Mouse (Mus musculus) cerebellum, postnatal 25 days (tissue): ENCODE data around the gene Nln.

Source experiments
- DNase-seq, 2 experiments: peaks; one replicate each; pipeline ENCODE4 v3.0.0; 2021; ENCODE audit warnings: mixed read lengths in 2 of 2

Nln gene

DNA sequence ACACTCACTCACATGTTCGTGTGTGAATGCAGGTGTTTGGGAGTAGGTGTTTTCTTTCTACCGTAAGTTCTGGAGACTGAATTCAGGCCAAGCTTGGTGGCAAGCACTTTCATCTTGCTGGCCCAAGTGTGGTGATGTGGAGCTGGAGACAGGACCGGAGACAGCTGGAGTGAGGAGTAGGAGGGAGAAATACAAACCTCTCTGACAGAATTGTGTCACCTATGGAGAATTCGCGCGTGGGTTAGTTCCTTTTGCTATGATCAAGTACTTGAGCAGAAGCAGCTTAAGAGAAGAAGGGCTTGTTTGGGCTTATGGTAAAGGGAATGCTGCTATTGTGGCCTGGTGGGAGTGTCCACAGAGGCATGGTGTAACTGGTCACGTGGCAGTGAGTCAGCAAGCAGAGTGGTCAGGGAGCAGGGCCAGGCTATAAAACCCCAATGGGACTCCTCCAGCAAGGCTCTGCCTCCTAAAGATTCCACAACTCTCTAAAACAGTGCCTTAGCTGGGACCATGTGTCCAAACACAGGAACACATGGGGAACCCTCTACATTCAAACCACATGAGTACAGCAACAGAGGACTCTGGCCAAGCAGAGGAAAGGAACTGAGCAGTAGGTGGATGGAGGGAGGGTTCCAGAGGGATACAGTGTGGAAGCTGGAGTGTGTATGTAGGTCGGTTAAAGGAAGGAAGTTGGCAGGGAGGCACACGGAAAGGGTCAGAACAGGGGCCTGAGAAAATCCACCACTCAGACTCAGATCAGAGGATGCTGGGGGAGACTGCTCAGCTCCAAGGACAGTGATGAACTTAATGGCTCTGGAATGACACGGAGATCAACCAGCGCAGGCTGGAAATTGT, 14.7 kb downstream of the Nln start:
- no peak for DNase-seq

DNA sequence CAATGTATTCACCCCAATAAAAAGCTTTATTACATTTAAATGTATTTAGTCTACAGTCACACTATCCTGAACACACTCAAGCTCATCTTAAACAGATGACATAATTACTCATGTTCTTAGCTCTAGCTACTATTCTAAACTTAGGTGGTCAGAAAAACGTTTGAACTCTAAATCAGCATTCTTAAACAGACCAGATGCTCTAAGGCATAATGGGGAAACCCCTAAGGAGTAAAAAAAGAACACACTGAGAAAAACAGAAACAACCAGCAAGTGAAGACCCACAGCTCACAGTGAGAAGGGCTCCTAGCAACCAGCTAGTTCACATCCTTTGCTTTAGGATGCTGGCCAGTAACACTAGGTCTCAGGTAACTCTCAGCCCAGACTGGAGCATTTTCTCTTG, 17.7 kb downstream of the Nln start:
- no peak for DNase-seq

DNA sequence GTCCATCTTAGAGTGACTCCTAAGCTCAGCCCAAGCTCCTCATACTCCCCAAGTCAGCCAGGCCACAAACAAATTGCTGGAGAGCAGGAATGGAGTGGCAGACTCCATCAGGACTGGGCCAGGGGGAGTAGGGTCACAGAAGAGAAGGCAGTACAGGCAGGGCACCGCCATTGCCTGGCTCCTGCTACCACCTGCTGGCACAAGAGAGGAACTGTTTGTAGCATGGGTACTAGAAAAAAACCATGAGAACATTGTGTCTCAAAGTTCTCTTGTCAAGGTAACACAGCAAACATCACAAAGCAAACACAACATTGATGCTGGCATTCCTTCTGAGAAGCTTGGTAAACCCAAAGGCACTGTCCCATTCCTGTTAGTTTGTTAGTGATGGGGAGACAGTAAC, 20.0 kb downstream of the Nln start:
- DNase-seq, result peak; percentile 24 to 53

DNA sequence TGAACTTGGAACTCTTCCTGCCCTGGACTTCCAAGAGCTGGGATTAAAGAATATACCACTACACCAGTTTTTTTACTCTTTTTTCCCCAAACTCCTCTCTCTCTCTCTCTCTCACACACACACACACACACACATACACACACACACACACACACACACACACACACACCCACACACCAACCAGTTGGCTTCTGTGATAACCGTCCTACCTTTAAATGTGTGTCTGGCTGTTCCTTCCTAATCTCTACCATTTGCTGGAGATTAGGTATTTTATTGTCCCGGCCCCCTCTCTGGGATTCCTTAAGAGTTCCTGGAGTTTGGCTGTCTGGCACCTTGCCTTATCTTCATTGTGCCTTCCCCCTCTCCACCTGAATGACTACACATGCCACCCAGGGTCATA, 24.8 kb downstream of the Nln start:
- DNase-seq, result no peak

DNA sequence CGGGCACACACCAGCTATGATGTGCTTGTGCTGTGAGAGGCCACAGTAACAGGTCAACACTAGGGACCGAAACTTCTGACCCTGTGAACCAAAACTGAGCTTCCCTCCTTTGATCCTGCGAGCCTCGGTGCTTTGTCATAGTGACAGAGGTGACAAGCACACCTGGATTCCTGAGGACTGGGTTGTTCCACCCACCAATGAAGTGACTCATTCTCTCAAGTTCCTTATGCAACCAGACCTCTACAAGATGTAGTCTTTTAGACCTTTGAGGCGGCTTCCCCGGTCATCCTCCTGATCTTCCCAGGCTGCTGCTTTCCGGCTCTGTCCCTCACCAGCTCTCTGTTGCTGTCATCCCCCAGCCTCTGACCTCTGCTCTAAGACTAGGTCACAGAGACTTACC, 26.9 kb downstream of the Nln start:
- no peak for DNase-seq

DNA sequence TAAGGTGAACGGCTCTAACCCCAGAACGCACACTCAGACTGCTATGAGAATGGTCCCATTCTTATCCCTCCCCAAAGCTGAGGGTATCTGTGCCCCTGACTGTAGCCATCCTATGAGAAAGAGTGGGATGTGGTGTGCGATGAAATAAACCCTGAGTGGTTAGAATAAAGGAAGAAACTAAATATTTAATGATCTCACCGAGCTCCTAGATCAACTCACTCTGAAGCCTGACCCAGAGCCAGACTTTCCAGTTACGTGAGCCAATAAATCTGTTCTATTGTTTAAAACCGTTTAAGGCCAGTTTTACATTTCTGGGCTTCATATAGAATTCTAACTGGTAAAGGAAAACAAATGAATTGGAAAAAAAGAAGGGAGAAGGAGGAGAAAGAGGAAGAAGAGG, 32.4 kb downstream of the Nln start:
- DNase-seq, result no peak

DNA sequence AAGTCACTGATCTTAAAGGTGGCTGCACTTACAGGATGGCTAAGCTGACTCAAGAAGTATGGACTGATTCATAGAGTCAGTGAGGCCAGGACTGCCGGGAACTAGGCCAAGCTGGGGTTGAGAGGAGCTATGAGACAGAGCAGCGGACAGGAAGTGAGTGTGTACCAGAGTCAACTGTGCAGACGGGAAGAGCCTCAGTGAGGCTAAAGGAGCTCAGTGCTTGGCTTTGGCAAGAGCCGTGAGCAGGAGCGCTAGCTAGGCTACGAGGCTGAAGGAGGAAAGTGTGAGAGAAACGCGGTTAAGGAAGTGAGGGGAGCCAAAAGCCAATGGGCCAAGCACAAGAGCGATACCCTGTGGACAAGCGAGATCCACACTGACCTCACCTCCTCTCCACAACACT, 34.7 kb downstream of the Nln start:
- DNase-seq, result no peak

DNA sequence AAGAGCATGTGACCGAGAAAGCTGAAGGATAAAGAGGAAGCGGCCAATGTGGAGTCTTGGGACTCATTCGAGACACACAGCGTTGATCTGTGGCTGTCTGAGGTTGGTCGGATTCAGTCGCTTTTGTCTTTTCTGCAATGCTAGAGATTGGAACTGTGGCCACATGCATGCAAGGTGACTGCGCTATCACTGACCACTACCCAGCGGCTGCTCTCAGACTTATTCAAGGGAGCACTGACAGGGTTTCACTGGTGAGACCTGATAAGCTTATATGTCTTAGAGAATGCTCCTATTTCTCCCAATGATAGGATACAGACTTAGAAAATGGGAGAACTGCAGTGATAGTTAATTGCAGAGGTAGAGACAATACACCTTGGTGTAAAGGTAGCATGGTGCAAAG, 35.2 kb downstream of the Nln start:
- DNase-seq, result no peak

DNA sequence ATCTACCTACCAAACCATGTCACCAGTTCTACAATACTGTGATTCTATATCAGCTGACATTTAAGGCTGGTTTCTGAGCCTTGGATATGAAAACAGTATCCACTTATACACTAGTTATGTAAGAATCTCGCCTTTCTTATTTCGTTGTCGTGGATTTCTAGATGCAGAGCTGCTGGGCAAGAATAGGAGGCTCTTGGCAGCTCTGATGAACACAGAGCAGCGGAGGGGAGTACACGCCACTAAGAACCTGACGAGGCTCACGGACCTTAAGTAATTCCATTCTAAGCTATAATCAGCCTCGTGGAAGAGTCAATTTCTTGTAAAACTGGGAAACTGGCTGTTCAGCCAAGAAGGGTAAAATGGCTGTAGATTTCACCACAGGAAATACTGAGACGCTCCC, 37.1 kb downstream of the Nln start:
- DNase-seq, result no peak

DNA sequence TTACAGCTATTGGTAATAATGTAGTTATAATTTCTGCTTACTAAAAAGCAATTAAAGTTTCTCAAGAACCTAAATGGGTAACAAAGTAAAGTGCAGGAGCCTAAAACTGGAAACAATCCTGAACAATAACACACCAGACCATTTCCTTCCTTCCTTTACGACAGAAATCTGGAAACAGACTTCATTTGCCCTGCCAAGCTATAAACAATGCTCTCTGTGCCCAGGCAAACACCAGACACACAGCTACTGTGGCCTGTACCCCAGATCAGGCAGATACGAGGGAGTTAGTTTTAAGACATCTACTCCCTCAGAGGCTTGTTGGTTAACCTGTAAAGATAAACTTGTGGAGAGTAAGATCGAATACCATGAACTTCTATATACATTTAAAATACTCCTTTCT, 38.7 kb downstream of the Nln start:
- no peak for DNase-seq

DNA sequence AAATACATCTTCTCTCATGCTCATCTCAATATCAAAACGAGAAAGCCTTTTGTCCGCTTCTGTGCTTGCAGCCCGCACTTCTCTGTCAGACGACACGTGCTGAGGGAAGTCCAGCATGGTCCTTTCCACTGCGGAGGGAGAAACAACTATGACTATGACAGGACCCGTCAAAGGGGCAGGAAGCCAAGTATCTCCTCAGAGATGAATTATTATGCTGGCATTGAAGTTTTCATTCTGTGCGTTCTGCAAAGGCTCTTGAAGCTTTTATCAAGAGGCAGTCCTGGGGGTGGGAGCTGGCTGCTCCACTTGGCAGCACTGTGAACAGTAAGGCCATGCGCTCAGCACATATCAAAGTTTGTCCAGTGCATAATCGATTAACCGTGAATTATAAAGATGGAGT, 40.2 kb downstream of the Nln start:
- no peak for DNase-seq

DNA sequence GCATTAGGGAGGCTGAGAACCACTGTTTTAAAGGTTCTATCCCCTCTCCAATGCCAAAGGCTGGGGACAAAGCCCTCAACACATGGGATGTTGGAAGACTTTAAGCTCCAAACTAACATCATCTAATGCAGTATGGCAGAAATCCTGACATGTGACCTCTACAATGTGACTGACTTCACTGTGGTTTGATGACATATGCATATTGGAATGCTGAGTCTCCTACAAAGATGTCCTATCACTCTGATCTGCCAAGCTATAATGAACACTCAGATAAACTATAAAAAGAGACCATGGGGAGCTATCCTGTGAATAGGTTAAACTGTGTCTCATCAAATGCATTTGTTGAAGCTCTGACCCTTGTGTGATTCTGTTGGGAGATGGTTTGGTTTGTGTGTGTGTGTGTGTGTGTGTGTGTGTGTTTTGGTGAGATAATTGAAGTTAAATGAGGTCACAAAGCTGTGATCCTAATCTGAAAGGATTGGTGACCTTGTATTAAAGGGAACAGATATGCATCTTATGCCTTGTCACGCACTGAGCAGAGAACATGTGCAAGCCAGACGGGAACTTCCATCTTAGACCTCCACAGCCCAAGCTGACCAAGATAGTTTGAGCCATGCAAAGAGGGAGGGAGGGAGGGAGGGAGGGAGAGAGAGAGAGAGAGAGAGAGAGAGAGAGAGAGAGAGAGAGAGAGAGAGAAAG, 43.6 kb downstream of the Nln start:
- no peak for DNase-seq

DNA sequence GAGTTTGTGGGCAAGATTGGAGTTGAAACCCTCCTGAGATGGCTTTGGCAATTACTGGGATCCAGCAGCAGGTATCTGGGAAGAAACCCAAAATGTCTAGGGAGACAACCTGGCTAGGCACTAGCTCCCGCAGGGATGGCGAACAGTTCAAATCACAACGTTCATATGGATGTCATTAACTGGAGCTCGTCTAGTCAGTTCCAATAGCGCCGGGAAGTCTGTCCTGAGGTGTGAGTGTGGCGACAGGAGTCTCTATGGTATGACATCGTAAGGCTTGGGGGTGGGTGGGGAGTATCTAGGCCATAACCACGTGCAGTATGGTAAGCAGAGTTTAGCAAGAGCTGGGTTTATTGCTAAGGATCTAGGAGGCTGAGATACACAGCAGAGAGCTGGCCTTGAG, 46.4 kb downstream of the Nln start:
- DNase-seq, result peak; percentile 66 to 73

DNA sequence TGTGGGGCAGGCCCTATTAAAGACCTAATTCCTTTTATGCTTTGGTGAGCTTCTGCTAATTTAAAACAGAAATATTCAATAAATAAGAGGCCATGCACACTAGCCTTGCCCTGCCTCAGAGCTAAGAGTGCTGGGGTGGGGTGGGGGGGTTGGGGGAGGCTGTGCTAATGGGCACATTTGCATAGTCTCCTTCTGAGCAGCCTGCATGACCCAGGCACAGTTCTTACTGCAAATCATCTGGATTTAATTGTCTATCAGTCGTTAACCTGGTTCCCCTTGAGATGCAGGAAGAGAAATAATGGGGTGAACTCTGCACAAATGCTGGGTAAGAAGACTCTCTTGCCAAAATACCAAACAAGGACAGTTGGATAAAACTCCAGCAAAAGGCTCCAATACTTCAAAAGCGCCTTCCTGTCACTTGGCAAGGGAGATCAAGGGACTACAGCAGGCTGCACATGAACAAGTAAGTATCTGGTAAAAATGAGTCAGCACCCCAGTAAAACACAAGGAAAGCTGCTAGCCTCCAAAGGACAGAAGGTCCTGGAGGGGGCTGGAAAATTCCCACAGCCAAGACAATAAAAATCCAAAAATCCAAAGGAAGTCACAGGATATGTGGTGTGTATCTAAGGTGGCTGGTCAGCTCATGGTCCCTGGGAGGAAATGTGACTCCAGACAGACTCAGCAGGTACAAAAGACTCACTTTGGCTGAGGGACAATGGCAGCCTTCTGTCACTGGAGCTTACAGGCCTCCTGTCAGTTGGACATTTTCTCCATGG, 47.3 kb downstream of the Nln start:
- DNase-seq, result peak; percentile 66 to 71

DNA sequence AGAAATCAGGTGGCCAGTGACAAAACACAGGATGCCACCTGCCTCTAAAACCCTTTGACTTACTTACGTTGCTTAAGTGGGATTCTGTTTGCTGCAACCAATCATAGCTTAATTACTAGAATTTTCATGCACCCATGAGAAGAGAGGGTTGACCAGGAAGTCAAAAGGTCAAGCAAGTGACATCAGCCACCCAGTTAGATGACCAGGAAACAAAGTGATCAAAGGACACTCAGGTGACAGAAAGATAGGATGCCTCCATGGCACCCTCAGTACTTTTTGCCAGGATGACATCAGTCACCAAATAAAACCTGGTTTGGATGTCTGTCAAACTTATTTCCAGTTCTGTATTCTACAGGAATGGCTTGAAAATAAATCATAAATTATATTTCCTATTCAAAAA, 49.2 kb downstream of the Nln start:
- no peak for DNase-seq

DNA sequence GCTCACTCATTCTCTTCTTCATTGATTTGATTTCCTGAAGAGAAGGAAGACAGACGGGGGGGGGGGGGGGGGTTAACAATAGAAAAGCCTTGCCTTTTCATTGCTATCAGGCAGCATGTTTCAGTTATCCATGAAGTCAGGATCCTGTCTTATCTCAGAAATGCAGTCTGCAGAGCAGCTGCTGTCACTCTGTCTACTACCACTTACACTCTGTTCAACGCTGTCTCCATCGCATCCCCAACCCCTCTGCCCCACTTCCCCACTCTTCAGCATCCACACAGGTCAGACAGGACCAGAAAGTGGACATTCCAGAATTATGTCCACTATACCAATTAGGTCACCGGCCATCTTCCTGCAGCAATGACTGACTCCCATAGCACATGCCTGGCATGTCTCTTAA, 49.9 kb downstream of the Nln start:
- no peak for DNase-seq

DNA sequence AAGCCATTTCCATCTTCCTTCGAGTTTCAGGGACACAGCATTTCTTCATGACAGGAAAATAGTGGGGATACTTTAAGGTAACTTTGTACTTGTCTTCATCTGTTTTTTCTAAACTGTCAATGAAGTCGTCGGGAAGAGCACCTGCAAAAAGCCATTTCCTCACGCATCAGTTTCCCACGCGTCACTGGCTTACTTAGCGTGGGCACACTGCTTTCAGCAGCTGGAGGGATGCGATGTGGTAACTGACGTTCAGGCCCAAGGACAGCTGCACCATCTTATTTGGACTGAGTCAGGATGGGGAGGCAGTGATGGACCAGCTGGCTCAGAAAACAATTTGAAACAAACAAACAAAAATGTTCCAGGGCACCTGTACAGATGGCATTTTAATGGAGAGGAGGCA, 50.7 kb downstream of the Nln start:
- no peak for DNase-seq

DNA sequence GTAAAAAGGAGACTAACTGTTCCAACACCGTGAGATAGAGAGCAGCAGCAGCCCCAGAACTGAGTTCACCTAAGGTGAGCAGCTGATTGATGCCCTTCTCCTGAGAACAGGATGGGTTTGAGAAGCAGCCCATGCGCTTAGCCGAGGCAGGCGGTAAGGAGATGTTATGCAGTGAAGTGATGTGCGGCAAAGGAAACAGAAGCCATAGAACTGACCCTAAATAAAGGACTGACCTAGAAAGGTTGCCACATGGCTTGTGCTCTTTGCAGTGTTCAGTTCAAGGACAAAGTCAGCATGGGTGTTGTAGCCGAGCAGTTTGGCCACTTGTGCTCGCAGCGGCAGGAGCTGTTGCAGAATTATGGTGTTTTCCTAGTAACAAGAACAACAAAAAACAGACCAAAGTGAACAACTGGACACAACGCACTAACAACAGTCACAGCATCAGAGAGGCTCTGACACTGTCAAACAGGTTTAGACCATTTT, 57.1 kb downstream of the Nln start:
- DNase-seq, result no peak

DNA sequence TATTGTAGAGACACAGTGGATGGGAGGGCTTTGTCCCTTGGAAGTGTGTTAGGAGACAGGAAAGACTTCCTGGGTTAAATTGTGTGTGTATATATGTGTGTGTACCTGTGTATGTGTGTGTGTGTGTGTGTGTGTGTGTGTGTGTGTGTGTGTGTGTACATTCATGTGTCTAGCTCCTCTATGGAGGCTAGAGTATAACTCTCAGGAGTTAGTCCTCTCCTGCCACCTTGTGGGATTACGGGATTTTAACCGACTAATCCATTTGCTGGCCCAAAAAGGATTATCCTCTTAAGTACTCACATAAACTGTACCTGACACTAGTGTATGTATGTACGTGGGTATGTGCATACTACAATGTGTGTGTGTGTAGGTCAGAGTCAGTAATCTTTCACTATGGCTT, 60.6 kb downstream of the Nln start:
- DNase-seq, result peak in 1 of 2 experiments; percentile 28

DNA sequence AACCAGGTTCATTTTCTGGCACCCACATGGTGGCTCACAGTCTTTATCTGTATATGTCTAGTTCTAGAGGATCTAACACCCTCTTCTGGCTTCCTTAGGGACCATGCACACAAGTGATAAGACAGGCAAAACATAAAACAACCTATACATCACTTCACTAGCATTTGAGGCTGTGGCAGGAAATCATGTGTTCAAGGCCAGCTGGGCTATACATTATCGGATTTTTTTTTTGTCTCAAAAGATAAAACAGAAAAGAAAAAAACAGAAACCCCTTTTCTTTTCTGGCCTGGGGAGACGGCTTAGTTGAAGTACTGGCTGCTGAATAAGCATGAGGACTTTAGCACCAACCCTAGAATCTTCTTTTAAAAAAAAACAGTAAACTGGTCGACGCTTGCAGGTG, 64.3 kb downstream of the Nln start:
- DNase-seq, result no peak

DNA sequence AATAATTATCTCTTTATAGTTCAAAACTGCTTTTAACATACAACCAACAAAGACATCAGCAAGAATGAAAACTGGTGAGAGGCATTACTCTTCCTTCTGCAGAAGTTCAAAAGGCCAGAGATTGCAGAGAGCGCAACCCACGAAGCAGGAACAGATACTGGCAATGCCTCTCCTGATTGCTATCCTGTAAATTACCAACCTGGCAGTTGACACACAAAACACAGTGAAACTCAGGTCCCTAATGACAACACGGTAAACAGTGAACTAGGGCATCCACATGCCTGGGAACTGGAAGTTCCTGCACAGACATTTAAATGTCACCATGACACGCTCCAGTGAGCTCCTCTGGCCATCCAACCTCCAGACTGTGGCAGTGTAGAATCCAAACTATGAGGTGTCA, 65.1 kb downstream of the Nln start:
- DNase-seq, result no peak

DNA sequence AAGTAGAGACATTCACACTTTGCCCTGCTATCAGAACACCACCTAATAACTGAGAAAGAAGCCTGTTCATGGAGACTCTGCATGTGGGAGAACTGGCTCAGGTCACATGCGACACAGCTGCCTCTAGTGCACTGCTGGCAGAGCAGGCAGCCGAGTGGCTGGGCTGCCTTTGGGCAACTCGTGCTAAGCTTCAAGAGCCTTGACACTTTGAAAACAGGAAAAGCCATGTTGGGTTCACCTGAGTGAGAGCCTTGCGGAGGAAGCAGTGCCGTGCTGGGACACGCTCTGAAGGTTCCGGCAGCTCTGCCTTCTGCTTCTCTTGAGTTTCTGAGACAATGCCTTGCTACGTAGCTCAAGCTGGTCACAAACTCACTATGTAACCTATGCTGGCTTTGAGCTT, 66.7 kb downstream of the Nln start:
- DNase-seq, result no peak

DNA sequence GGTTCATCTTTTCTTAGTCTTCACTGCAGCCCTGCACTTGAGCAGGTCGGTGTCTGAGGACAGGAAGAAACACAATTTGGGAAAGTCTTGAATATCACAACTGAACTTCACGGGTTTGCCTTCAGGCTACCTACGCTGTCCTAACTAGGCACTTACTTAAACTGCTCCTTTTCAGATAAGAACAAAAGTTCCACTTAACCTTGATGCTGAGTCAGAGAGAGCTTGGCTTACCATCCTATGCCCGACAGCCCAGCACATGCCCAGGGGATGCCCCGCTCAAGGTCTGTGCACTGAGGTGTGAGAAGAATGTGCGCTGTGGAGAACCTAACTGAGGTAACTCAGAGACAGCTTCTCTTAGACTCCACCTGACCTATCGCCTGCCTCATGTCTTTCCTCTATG, 67.9 kb downstream of the Nln start:
- no peak for DNase-seq

DNA sequence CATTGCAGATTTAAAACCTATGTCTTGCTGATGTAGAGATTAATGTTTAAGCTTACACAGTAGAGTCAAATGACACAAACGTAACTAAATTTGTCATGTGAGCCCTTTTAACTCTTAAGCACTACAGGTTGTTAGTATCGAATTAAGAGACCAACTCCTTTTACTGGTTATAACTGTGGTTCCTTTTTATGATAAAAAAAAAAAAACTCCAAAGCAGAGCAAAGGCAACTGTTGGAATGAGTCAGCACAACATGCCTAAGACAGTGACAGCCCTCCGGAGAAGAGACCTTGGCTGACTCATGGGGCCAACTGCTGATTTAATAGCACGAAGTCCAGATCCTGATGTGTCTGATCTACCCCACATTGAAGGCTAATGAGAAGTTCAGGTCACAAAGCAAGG, 68.5 kb downstream of the Nln start:
- DNase-seq, result no peak
